Mouse (Mus musculus) ES-Bruce4 (cell line): ENCODE data around the gene Cox8a.

Experiments
- CTCF ChIP-seq: IDR thresholded peaks from one replicate; pipeline ENCODE4 v1.8.1; 2011; ENCODE audit warnings: low read depth, low read length
- EP300 ChIP-seq: IDR thresholded peaks from 2 replicates; pipeline ENCODE4 v1.6.1; 2011; ENCODE audit warnings: low read depth, low read length; ENCODE audit not compliant: insufficient read depth
- POLR2A ChIP-seq: IDR thresholded peaks from one replicate; pipeline ENCODE4 v1.8.1; 2011; ENCODE audit warnings: low read length; ENCODE audit not compliant: insufficient read depth

DNA sequence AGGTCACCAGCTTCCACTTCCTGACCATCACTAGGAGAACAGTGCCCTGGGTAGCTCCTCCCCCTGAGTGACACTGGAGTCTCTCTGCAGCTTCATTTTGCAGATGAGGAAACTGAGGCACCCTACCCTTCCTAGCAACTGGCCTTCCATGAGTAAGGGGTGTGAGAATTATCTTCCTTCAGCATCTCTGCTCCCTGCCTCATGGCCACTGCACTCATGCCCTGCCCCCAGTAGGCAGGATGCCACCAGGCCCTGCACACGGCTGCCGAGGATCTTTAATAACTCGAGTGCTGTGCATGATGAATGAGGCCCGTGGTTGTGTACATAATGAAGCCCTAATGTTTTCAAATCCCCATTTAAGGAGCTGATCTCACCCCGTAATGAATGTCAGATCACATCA is 26.4 kb downstream of the Cox8a start:
- TF ChIP-seq POLR2A: no peak
- no peak for TF ChIP-seq CTCF
- TF ChIP-seq EP300: no peak
